In genomic region chr2:31314007-31314465, GRCm38 (mm10) we compare ENCODE assay signal across 8 mouse cellular contexts. TPM values are rescaled to one million over a fixed set of nuclear protein-coding genes. Genes with fewer than 3 reads are reported as not detected.
DNase-seq lines count a peak whose midpoint lies in the region; ATAC-seq and TF ChIP-seq lines count a peak whose summit lies in the region.

TSS of gene Hmcn2 (plus strand) at chr2:31314415.

- intact Hi-C loops in left cerebral cortex, postnatal 25 days (cut with DNase I), result no loop called here

- no peak for TF ChIP-seq CTCF in stomach, postnatal 0 days (IDR thresholded peaks at IDR 0.05; ENCODE audit: low read depth)

- 2% methylated on average over 24 of the region's 33 CpGs for WGBS in neural tube, embryonic 11.5 days
- WGBS in large intestine, adult 2 months, result 4% methylated on average over 33 of the region's 33 CpGs
- 1% methylated on average over 19 of the region's 33 CpGs for WGBS in stomach, postnatal 0 days

- no peak within 1 kb of the TSS for H3K9ac ChIP-seq in neural tube, embryonic 11.5 days (ENCODE audit: low read length)
- peak within 1 kb of the TSS; percentile 50; the same call in 1 of the 2 replicates for H3K9ac ChIP-seq in stomach, postnatal 0 days (ENCODE audit: low read length)

- H3K9me3 ChIP-seq in neural tube, embryonic 11.5 days (ENCODE audit: control insufficient read depth, low read length), result no peaks in the 10 kb centered on the region
- no peaks in the 10 kb centered on the region for H3K9me3 ChIP-seq in stomach, postnatal 0 days (ENCODE audit: control insufficient read depth, low read length)

- no peaks in the 10 kb centered on the region; the same call in 1 of the 2 replicates for H3K4me1 ChIP-seq in neural tube, embryonic 11.5 days (ENCODE audit: control insufficient read depth, insufficient read depth, low read length)
- H3K4me1 ChIP-seq in stomach, postnatal 0 days (replicated peaks; ENCODE audit: control insufficient read depth, insufficient read depth), result peaks cover 2% of the 10 kb centered on the region; the same call in 1 of the 2 replicates

- TF ChIP-seq EP300 in stomach, postnatal 0 days (optimal IDR thresholded peaks at IDR 0.05), result no peak

- DNase-seq in neural tube, embryonic 11.5 days (ENCODE audit: low spot score), result no peak
- no peak for DNase-seq in neural tube, embryonic 10.5 days (ENCODE audit: extremely low spot score, low spot score)
- DNase-seq in gastrocnemius, postnatal 4 days (ENCODE audit: low spot score in 2 of 2), result peak in 1 of 2 experiments; percentile 48
- no peak for DNase-seq in large intestine, adult 2 months (ENCODE audit: low read depth, low spot score)
- no peak for DNase-seq in stomach, postnatal 0 days (ENCODE audit: low spot score)
- DNase-seq in frontal cortex, postnatal 10 days (ENCODE audit: low spot score in 2 of 2), result no peak
- no peak for DNase-seq in left cerebral cortex, postnatal 25 days (ENCODE audit: low spot score in 2 of 2)
- DNase-seq in yolk sac, embryonic 10.5 days (ENCODE audit: low spot score), result no peak

- no peak for ATAC-seq in neural tube, embryonic 11.5 days (ENCODE audit: insufficient read depth, low FRiP score, low TSS enrichment)
- peak; percentile 45; the same call in 1 of the 2 replicates for ATAC-seq in stomach, postnatal 0 days (ENCODE audit: low FRiP score, low TSS enrichment)

- H3K4me2 ChIP-seq in neural tube, embryonic 11.5 days (ENCODE audit: low read depth), result peak within 1 kb of the TSS; percentile 27
- peak within 1 kb of the TSS; percentile 46 for H3K4me2 ChIP-seq in stomach, postnatal 0 days (replicated peaks; ENCODE audit: low read depth)

- peaks cover 42% of the 10 kb centered on the region for H3K27me3 ChIP-seq in neural tube, embryonic 11.5 days (ENCODE audit: control insufficient read depth, insufficient read depth, low read length)
- H3K27me3 ChIP-seq in stomach, postnatal 0 days (ENCODE audit: control insufficient read depth, insufficient read depth, low read length), result peaks cover 4% of the 10 kb centered on the region; the same call in 1 of the 2 replicates

- H3K36me3 ChIP-seq in neural tube, embryonic 11.5 days (ENCODE audit: control insufficient read depth, insufficient read depth, low read length), result no peaks in the 10 kb centered on the region
- H3K36me3 ChIP-seq in stomach, postnatal 0 days (ENCODE audit: control insufficient read depth, insufficient read depth, low read length), result no peaks in the 10 kb centered on the region

- H3K4me3 ChIP-seq in neural tube, embryonic 11.5 days (ENCODE audit: low read depth, low read length), result peak within 1 kb of the TSS; percentile 13; the same call in 1 of the 2 replicates
- H3K4me3 ChIP-seq in stomach, postnatal 0 days (ENCODE audit: low read depth, low read length), result peak within 1 kb of the TSS; percentile 39

- H3K27ac ChIP-seq in neural tube, embryonic 11.5 days (ENCODE audit: low read depth, low read length), result no peak within 1 kb of the TSS
- peak within 1 kb of the TSS; percentile 30; the same call in 1 of the 2 replicates for H3K27ac ChIP-seq in stomach, postnatal 0 days (replicated peaks)

RNA-seq across cellular contexts. Expression of gene Hmcn2, which starts in this region (rescaled TPM):
- 0.17 and 0.23 TPM in 2 replicates for polyA plus RNA-seq in neural tube, embryonic 11.5 days (2014; fragmentation: Nextera tagmentation; extraction: Ambion mirVana)
- total RNA-seq in gastrocnemius, postnatal 4 days (2021), result 10 to 100 TPM; 45.3 to 47.6 TPM
- 54.9 and 69.9 TPM in 2 replicates for polyA plus RNA-seq in large intestine, adult 2 months (2012; rRNA removed)
- 2.6 and 3.4 TPM in 2 replicates for polyA plus RNA-seq in stomach, postnatal 0 days (2015; fragmentation: Nextera tagmentation; extraction: Ambion mirVana)
- total RNA-seq in left cerebral cortex, postnatal 25 days (2021), result under 1 TPM; 0.21 to 0.32 TPM

Comparison
In these comparisons a context has a peak if more than half of its experiments do, and no peak if none do; other contexts are left out.
1. RNA of gene Hmcn2 (total RNA-seq): 45.3 to 47.6 TPM in gastrocnemius, postnatal 4 days; 0.21 to 0.32 TPM in left cerebral cortex, postnatal 25 days; every median in the first group is over 10 times any median in the second.
2. RNA of gene Hmcn2 (polyA plus RNA-seq): 54.9 to 69.9 TPM in large intestine, adult 2 months; 2.6 to 3.4 TPM in stomach, postnatal 0 days and 0.17 to 0.23 TPM in neural tube, embryonic 11.5 days; every median in the first group is over 10 times any median in the second.